Mouse (Mus musculus): Measurements from ENCODE around the gene Stx8.

- TF ChIP-seq POLR2A (IDR thresholded peaks at IDR 0.05; ENCODE audit: extremely low read depth, insufficient read depth, low read length) (no peak), CTCF (IDR thresholded peaks at IDR 0.05; ENCODE audit: low read depth, low read length) (no peak)
Measured at GRCm38 (mm10) chr11:68022895-68023294, 56.9 kb downstream of the Stx8 start.
